Mouse (Mus musculus) limb, embryonic 11.5 days (tissue): ENCODE data around the gene Iglon5. TPM values are rescaled to one million over a fixed set of nuclear protein-coding genes. Genes with fewer than 3 reads are reported as not detected.
A peak's percentile ranks its signal among the peaks of the same experiment; 100 is the strongest.

ENCODE experiments used
- ATAC-seq: fragments of 200-750 bp; cut with Nextera tagmentation; 2 replicates; pipeline ENCODE4 v1.8.0; 2017; ENCODE audit warnings: low read depth; ENCODE audit not compliant: insufficient number of reproducible peaks, low FRiP score, low TSS enrichment
- DNase-seq: peaks from one replicate; pipeline ENCODE4 v3.0.0-alpha.2; 2015; ENCODE audit warnings: low spot score
- H3K27ac ChIP-seq: fragments of 300-500 bp; sonication (generic); replicated peaks from 2 replicates; pipeline ENCODE4 v1.5.1; 2014; ENCODE audit warnings: low read depth, mild to moderate bottlenecking, low read length
- H3K27me3 ChIP-seq: fragments of 300-500 bp; sonication (generic); 2 replicates; pipeline ENCODE4 v1.6.1; 2014; ENCODE audit warnings: mild to moderate bottlenecking, low read length, mixed read lengths; ENCODE audit not compliant: control insufficient read depth, insufficient read depth
- H3K36me3 ChIP-seq: fragments of 300-500 bp; sonication (generic); 2 replicates; pipeline ENCODE4 v1.6.1; 2014; ENCODE audit warnings: mild to moderate bottlenecking, low read length, moderate library complexity, mixed read lengths; ENCODE audit not compliant: control insufficient read depth, insufficient read depth
- H3K4me1 ChIP-seq: fragments of 300-500 bp; sonication (generic); 2 replicates; pipeline ENCODE4 v1.6.1; 2014; ENCODE audit warnings: low read length, mixed read lengths; ENCODE audit not compliant: control insufficient read depth, insufficient read depth
- H3K4me2 ChIP-seq: fragments of 300-500 bp; sonication (generic); 2 replicates; pipeline ENCODE4 v1.6.1; 2014; ENCODE audit warnings: low read depth, mild to moderate bottlenecking, moderate library complexity; ENCODE audit not compliant: severe bottlenecking
- H3K4me3 ChIP-seq: fragments of 300-500 bp; sonication (generic); 2 replicates; pipeline ENCODE4 v1.5.1; 2014; ENCODE audit warnings: low read depth, low read length
- H3K9ac ChIP-seq: fragments of 300-500 bp; sonication (generic); 2 replicates; pipeline ENCODE4 v1.6.1; 2014; ENCODE audit warnings: mild to moderate bottlenecking, low read length
- H3K9me3 ChIP-seq: fragments of 300-500 bp; sonication (generic); 2 replicates; pipeline ENCODE4 v1.6.1; 2016; ENCODE audit warnings: low read length; ENCODE audit not compliant: control insufficient read depth
- WGBS: fragments of 180-500 bp; shearing (Covaris S2); extraction: QIAGEN DNeasy Blood & Tissue Kit; methylation state at CpG from one replicate; pipeline ENCODE4 v1.1.7; 2014; 5-methylcytosine and 5-hydroxymethylcytosine counted together
- polyA plus RNA-seq: library from polyadenylated mRNA; unstranded; fragments of >200 nt; fragmentation: Nextera tagmentation; extraction: Ambion mirVana; gene quantifications from 2 replicates; pipeline ENCODE4 v1.2.1, GENCODE M21; 2014

Iglon5 gene
- polyA plus RNA-seq, 1 experiment from 2014 or later, result 1.2 TPM

DNA sequence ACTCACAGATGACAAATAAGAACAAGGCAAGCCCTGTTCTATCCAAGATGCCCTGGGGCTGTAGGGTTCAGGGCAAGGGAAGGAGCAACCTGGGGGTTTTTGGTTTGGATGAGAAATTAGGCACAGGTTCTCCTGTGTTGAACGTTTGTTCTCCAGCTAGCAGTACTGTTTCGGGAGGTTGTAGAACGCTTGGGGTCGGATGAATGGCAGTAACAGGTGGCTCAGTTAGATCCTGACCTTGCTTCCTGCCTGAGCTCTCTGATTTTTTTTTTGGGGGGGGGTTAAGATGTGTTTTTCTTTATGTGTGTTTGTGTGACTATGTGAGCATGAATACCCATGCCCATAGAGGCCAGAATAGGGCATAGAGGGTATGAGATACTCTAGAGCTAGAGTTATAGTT, 22.6 kb upstream of the Iglon5 start:
- no peaks in the 10 kb centered on the region for H3K27me3 ChIP-seq
- no peaks in the 10 kb centered on the region for H3K9me3 ChIP-seq
- WGBS, result 72% methylated on average over 4 of the region's 4 CpGs
- H3K9ac ChIP-seq, result no peak overlapping the region
- no peak for ATAC-seq
- H3K4me2 ChIP-seq, result no peak overlapping the region
- H3K4me3 ChIP-seq, result no peak overlapping the region
- no peaks in the 10 kb centered on the region for H3K4me1 ChIP-seq
- DNase-seq, result no peak
- H3K27ac ChIP-seq, result no peak overlapping the region
- no peaks in the 10 kb centered on the region for H3K36me3 ChIP-seq

DNA sequence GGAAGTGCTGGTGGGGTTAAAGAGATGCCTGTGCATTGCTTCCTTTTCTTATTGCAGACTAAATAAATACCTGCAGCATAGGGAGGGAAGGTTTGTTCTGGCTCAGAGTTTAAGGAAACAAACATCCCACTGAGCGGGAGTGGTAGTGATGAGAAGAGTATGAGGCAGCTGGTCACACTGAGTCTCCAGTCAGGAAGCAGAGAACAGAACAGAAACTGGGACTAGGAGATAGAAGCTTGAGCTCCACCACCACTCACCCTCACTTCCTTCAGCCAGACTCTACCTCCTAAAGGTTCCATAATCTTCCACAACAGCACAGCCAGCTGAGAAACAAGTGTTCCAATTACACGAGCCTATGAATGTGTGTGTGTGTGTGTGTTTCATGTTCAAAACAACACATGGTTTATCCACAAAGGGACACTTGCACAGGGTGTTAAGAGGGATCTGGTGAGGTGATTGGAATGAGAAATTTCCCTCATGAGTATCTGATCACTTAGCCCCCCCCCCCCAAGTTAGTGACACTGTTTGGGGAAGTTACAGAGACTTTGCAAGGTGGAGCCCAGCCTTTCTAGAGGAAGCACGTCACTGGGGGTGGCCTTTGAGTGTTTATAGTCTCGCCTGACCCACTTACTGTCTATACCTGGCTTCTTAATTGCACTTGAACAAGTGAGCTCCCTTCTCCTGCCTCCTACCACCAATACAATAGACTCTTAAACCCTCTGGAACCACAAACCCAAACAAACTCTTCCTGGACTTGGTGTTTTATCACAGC, 22.0 kb upstream of the Iglon5 start:
- no peak overlapping the region for H3K27ac ChIP-seq
- H3K9ac ChIP-seq, result no peak overlapping the region
- H3K36me3 ChIP-seq, result no peaks in the 10 kb centered on the region
- no peak overlapping the region for H3K4me3 ChIP-seq
- H3K9me3 ChIP-seq, result no peaks in the 10 kb centered on the region
- no peak for ATAC-seq
- 51% methylated on average over 4 of the region's 4 CpGs for WGBS
- H3K4me2 ChIP-seq, result no peak overlapping the region
- no peaks in the 10 kb centered on the region for H3K27me3 ChIP-seq
- no peak for DNase-seq
- no peaks in the 10 kb centered on the region for H3K4me1 ChIP-seq

DNA sequence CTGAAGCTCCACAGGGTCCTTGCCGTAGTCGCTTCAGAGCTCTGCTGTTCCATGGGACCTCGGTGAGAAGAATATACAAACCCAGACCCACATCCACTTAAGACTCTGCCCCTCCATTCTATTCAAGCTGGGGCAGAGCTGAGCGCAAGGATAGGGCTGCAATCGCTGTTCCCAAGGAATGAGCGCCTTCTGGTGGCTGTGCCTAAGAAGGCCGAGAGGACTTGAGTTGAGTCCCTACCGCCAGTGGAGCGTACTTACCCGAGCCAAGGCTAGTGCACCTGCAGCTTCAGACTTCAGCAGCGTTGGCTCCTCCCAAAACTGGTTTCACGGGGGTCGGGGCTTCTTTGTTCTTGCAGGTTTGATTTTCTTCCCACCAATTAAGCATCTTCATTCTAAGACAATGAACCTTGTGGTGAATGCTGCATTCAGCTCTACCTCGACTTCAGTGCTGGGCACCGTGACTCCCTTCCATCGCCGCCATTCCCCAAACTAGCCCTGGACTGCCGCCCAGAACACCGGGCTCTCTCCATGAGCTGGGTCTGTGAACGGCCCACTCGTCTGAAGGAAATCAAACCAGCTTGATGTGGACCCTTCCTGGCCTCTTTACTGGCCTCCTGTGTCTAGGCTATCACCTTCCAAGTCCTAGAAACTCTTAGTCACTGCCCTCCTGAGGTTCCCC, 5.6 kb upstream of the Iglon5 start:
- Histone ChIP-seq H3K27me3 (no peaks in the 10 kb centered on the region), H3K27ac (no peak overlapping the region), H3K4me3 (no peak overlapping the region), H3K9ac (no peak overlapping the region), H3K9me3 (no peaks in the 10 kb centered on the region; the same call in 1 of the 2 replicates), H3K36me3 (no peaks in the 10 kb centered on the region), H3K4me2 (no peak overlapping the region), H3K4me1 (no peaks in the 10 kb centered on the region)
- ATAC-seq (0 out of 2 replicates have a peak, but pooled peaks have one; percentile 41), DNase-seq (peak; percentile 48)
- WGBS, result 16% methylated on average over 21 of the region's 21 CpGs

DNA sequence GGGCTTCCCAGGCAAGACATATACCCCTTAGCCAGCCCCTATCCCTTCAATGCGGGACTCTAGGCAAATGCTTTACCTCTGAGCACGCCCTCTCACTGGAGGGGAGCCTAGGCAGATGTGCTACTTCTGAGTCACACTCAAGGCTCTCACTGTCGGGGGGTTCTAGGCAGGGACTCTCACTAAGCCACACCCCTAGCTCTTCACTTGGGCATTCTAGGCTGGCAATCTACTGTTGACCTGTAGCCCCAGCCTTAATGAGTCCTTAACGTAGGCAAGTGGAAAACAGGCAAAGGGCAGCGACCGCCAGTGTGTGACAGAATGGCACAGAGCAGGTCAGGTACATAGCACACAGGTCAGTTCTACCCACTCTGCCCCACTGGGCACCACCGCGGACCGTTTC, 986 bp upstream of the Iglon5 start:
- 55% methylated on average over 9 of the region's 9 CpGs for WGBS
- Histone ChIP-seq H3K4me1 (no peaks in the 10 kb centered on the region), H3K9me3 (no peaks in the 10 kb centered on the region), H3K36me3 (no peaks in the 10 kb centered on the region), H3K27me3 (no peaks in the 10 kb centered on the region; the same call in 1 of the 2 replicates), H3K27ac (no peak overlapping the region), H3K4me2 (no peak overlapping the region), H3K4me3 (no peak overlapping the region), H3K9ac (no peak overlapping the region)
- DNase-seq, result no peak
- no peak for ATAC-seq

DNA sequence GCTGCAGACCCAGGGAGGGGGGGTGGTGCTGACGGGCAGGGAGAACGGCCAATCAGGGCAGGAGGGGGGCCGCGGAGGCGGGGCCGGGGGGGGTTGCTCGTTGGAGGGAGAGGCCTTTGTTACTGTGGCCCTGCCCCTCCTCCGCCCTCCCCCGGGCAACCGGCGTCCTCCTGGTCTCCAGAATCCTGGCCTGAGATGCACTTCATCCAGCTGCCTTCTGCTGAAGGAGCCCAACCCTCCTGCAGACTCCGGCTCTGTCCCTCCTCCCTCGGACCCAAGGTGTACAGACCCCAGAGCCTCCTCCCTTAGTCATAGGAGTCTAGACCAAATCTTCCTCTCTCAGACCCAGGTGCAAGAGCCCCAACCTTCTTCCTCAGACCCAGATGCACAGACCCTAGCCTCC, 308 bp upstream of the Iglon5 start:
- Histone ChIP-seq H3K4me1 (no peaks in the 10 kb centered on the region), H3K27ac (no peak overlapping the region), H3K4me3 (peak overlapping the region; percentile 51), H3K9me3 (no peaks in the 10 kb centered on the region), H3K27me3 (no peaks in the 10 kb centered on the region; the same call in 1 of the 2 replicates), H3K36me3 (no peaks in the 10 kb centered on the region), H3K4me2 (peak overlapping the region; percentile 76), H3K9ac (peak overlapping the region; percentile 69)
- 0% methylated on average over 8 of the region's 13 CpGs for WGBS
- peak; percentile 84 for DNase-seq
- ATAC-seq, result peak; percentile 88

DNA sequence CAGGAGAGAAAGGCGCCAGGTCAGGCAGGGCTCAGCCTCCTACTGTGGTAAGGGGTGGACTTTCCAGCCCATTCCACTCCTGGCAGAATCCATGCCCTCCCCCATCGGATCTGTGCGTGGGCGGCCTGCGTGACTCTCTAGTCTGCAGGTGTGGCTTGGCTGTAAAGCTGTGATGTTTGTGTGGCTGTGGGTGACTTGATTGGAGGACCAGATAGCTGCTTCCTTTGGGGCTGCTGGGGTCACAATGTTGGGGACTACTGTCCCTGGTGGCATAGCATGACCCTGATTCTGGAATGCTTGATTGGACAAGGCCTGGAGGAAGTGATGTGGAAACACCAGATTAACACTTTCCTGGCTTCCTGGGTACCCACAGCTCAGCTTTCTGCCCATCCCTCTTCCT, 1.2 kb downstream of the Iglon5 start:
- WGBS, result 33% methylated on average over 5 of the region's 5 CpGs
- Histone ChIP-seq H3K4me1 (no peaks in the 10 kb centered on the region), H3K4me3 (no peak overlapping the region), H3K36me3 (no peaks in the 10 kb centered on the region), H3K9ac (no peak overlapping the region), H3K27ac (no peak overlapping the region), H3K4me2 (no peak overlapping the region; the same call in 1 of the 2 replicates), H3K27me3 (no peaks in the 10 kb centered on the region; the same call in 1 of the 2 replicates), H3K9me3 (no peaks in the 10 kb centered on the region)
- DNase-seq (no peak), ATAC-seq (no peak)

DNA sequence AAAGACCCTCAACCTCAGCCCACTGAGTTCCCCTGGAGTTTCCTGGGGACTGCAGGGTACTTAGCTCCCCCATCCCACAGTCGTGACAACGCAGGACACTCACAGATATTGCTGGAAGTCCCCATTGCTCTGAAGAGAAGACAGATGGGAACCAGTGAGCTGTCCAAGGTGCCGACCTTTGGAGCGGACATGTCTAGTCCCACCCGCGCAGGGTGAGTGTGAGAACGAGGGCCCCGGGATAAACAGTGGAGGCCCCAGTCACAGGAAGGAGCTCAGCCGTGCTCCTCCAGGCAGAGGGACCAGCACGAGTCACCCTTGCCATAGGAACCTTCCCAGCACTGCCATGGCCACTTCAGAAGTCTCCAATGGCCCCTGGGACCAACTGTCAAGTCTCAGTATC, 6.6 kb downstream of the Iglon5 start:
- ATAC-seq (no peak), DNase-seq (peak; percentile 48)
- H3K36me3 ChIP-seq, result no peaks in the 10 kb centered on the region
- 11% methylated on average over 10 of the region's 10 CpGs for WGBS
- no peak overlapping the region for H3K4me2 ChIP-seq
- H3K4me1 ChIP-seq, result no peaks in the 10 kb centered on the region
- no peak overlapping the region for H3K4me3 ChIP-seq
- no peaks in the 10 kb centered on the region for H3K9me3 ChIP-seq
- no peak overlapping the region for H3K9ac ChIP-seq
- no peak overlapping the region for H3K27ac ChIP-seq
- peaks cover 4% of the 10 kb centered on the region; the same call in 1 of the 2 replicates for H3K27me3 ChIP-seq

DNA sequence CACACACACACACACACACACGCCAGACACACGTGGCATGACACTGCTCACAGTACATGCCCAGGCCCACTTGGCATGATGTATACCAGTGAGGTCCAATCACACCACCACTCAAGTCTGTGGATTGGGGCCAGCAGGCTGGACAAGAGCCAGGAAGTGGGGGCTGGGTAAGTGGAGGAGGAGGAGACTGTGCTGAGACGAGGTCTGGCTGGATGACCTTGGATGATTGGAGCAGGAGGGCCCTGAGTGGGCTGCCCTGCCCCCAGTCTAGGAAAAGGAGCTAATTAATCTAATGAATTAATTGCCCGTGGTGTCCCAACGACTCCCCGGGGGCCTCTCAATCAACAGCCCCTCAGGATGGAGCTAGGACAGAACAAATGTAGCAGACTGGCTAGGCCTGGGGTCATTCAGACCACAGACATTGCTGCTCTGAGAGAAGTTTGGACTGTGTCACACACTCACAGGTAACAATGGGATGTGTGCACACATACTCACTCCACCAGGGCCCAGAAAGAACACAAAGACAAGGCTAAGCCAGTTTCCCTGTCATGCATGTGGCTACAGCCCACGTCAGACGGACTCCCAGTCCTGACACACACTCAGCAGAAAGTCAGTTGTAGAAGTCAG, 7.7 kb downstream of the Iglon5 start:
- no peak overlapping the region for H3K27ac ChIP-seq
- no peaks in the 10 kb centered on the region for H3K36me3 ChIP-seq
- 68% methylated on average over 8 of the region's 8 CpGs for WGBS
- H3K9me3 ChIP-seq, result no peaks in the 10 kb centered on the region
- no peak overlapping the region for H3K4me3 ChIP-seq
- no peaks in the 10 kb centered on the region for H3K4me1 ChIP-seq
- DNase-seq (no peak), ATAC-seq (0 out of 2 replicates have a peak, but pooled peaks have one; percentile 26)
- no peak overlapping the region for H3K9ac ChIP-seq
- no peak overlapping the region for H3K4me2 ChIP-seq
- H3K27me3 ChIP-seq, result peaks cover 13% of the 10 kb centered on the region
